Mouse (Mus musculus) NIH3T3 (cell line): ENCODE results near the gene Mtx2.
A peak's percentile ranks its signal among the peaks of the same experiment; 100 is the strongest.

Experiments used
- DNase-seq: peaks from one replicate; pipeline ENCODE4 v3.0.0-alpha.2; 2012; ENCODE audit warnings: low read depth

Mtx2 gene

DNA sequence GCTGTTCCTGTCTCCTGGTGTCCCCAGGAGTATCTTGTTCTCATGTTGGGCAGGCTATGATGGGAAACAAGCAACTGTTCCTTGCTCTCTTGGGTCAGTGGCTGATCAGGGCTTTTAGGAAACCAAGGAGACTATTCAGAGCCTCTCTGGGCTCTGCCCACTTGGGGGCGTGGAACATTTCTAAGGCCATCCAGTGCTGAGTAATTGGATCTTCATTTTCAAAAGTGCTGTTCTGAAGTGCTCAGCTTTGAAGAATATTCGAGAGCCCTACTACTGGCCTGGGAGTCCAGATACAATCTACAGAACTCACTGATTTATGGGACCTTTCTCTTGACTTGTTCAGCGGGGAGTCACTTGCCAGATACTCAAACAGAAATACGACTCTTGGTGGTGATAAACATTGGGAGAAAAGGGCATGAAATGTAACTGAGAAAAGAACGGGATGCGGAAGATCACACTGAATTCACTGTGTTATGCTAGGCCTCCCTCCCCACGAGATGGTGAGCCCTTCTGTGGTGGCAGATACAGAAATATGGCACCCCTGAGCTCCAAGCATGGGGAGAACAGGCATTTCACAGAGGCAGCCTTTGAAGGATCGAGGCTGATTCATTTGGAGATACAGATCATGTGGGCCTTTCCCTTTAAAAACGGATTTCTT lies 92.4 kb downstream of the Mtx2 start:
- peak; percentile 20 for DNase-seq

DNA sequence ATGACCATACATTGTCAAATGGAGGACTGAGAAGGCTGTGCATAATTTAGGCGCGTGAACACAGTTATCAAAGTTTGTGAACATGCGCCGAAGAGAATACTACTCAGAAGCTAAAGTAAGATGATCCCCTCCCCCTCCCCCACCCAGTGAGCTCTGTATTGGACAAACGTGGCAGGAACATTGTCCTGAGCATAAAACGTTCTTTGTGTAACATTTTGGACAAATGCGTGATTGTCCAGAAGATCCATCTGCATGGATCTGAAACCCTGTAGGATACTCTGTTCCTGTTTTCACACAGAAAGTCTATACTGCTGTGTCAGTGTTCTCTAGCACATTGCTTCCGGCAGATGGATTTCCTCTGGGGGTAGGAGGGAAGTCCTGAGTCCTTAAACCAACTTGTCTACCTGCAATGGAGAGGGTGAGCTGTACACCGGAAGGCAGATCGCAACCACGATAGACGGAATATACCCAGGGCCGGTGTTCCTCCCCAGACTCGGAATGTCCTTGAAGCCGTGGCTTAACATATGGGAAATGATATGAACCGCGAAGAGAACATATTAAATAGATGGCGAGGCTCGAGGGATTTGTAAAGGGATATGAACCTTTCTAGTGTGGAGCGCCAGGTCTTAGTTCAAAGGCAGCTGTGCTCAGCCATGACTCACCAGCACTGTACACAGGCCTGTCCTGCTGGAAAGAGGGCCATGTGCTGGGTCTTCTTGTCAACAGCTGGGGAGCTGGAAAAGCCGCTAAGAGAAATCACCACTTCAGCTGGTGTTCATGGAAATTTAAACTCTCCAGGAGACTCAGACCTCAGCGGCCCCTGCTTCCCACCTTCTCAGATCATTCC lies 100.6 kb downstream of the Mtx2 start:
- DNase-seq, result peak; percentile 32
